Mouse (Mus musculus): ENCODE results near the gene Nsun2.

- no peak for TF ChIP-seq POLR2A (IDR thresholded peaks at IDR 0.05; ENCODE audit: low read depth, low read length)
- no peak for TF ChIP-seq CTCF (IDR thresholded peaks at IDR 0.05; ENCODE audit: borderline replicate concordance, insufficient read depth, low read length)
Measured at GRCm38 (mm10) chr13:69537366-69537765, 3.8 kb downstream of the Nsun2 start.

Measured in embryonic fibroblast, embryonic 13.5 days (primary cell).